Mouse (Mus musculus) liver, embryonic 14.5 days (tissue): ENCODE measurements around the gene Aimp2. TPM values are rescaled to one million over a fixed set of nuclear protein-coding genes. Genes with fewer than 3 reads are reported as not detected.

ENCODE experiments used
- ATAC-seq: fragments of 200-750 bp; cut with Nextera tagmentation; 2 replicates; pipeline ENCODE4 v1.8.0; 2017; ENCODE audit warnings: moderate number of reproducible peaks, mild to moderate bottlenecking, moderate library complexity; ENCODE audit not compliant: insufficient read depth
- DNase-seq, 3 experiments: peaks; one replicate each; pipeline ENCODE4 v3.0.0-alpha.2; 2012 to 2013; ENCODE audit warnings: low read depth in 3 of 3, low spot score in 3 of 3
- H3K27ac ChIP-seq: fragments of 300-500 bp; sonication (generic); 2 replicates; pipeline ENCODE4 v1.5.1; 2014; ENCODE audit warnings: moderate library complexity, mild to moderate bottlenecking, control low read depth, inconsistent platforms
- H3K27me3 ChIP-seq: fragments of 300-500 bp; sonication (generic); 2 replicates; pipeline ENCODE4 v1.6.1; 2014; ENCODE audit warnings: mild to moderate bottlenecking, low read length, moderate library complexity; ENCODE audit not compliant: control insufficient read depth, insufficient read depth
- H3K36me3 ChIP-seq: fragments of 300-500 bp; sonication (generic); replicated peaks from 2 replicates; pipeline ENCODE4 v1.6.1; 2014; ENCODE audit warnings: low read depth; ENCODE audit not compliant: control insufficient read depth, insufficient read depth
- H3K4me1 ChIP-seq, 2 experiments: fragments of 200-500 bp in 1 of 2; fragments of 300-500 bp in 1 of 2; sonication (generic) in 1 of 2; replicated peaks; 2 replicates each; pipeline ENCODE4 v1.6.1; 2012 to 2014; ENCODE audit warnings: antibody characterized with exemption in 1 of 2, inconsistent platforms in 1 of 2, low read length in 1 of 2; ENCODE audit not compliant: control insufficient read depth in 2 of 2, insufficient read depth in 2 of 2
- H3K4me2 ChIP-seq: fragments of 300-500 bp; sonication (generic); 2 replicates; pipeline ENCODE4 v1.6.1; 2014; ENCODE audit warnings: low read depth, mild to moderate bottlenecking, control low read depth, moderate library complexity
- H3K4me3 ChIP-seq, 2 experiments: fragments of 200-500 bp in 1 of 2; fragments of 300-500 bp in 1 of 2; sonication (generic) in 1 of 2; 2 replicates each; pipeline ENCODE4 v1.5.1; 2012 to 2014; ENCODE audit warnings: low read depth in 2 of 2, low read length in 2 of 2, mild to moderate bottlenecking in 2 of 2, control low read depth in 1 of 2, inconsistent platforms in 1 of 2, moderate library complexity in 1 of 2; ENCODE audit not compliant: insufficient read depth in 1 of 2
- H3K9ac ChIP-seq: fragments of 300-500 bp; sonication (generic); replicated peaks from 2 replicates; pipeline ENCODE4 v1.6.1; 2014; ENCODE audit warnings: mild to moderate bottlenecking, control low read depth, moderate library complexity
- H3K9me3 ChIP-seq: fragments of 300-500 bp; sonication (generic); 2 replicates; pipeline ENCODE4 v1.6.1; 2016; ENCODE audit warnings: low read length, mixed read lengths; ENCODE audit not compliant: control insufficient read depth
- CTCF ChIP-seq: IDR thresholded peaks from 2 replicates; pipeline ENCODE4 v1.5.1; 2016; ENCODE audit warnings: antibody characterized with exemption, low read depth, control low read depth
- EP300 ChIP-seq: IDR thresholded peaks from 2 replicates; pipeline ENCODE4 v1.6.1; 2016; ENCODE audit warnings: antibody characterized with exemption, low read depth
- WGBS: fragments of 180-500 bp; shearing (Covaris S2); extraction: QIAGEN DNeasy Blood & Tissue Kit; methylation state at CpG from one replicate; pipeline ENCODE4 v1.1.7; 2014; ENCODE audit not compliant: insufficient replicate concordance; 5-methylcytosine and 5-hydroxymethylcytosine counted together
- polyA plus RNA-seq, 2 experiments: library from polyadenylated mRNA; depleted of rRNA in 1 of 2; stranded (reverse) in 1 of 2; unstranded in 1 of 2; fragments of >200 nt; fragmentation: Nextera tagmentation in 1 of 2; extraction: Ambion mirVana in 1 of 2; gene quantifications; 2 replicates each; pipeline versions ENCODE4 v1.2.1 to v1.2.3; 2012 to 2014

Aimp2 gene
- polyA plus RNA-seq, 2 experiments: 44.6 to 45.6 TPM

- no peak overlapping the region for H3K27ac ChIP-seq
- 32% methylated on average over 4 of the region's 4 CpGs for WGBS
- H3K36me3 ChIP-seq: peaks cover 67% of the 10 kb centered on the region
- H3K9me3 ChIP-seq: no peaks in the 10 kb centered on the region
- H3K4me3 ChIP-seq: no peak overlapping the region
- H3K4me1 ChIP-seq: peaks cover 11 to 25% of the 10 kb centered on the region in 2 experiments
- no peak for TF ChIP-seq CTCF
- TF ChIP-seq EP300: peak; percentile 59; the same call in 1 of the 2 replicates
- peak in 2 of 3 experiments; percentile 30 to 43 for DNase-seq
- no peak overlapping the region for H3K4me2 ChIP-seq
- H3K27me3 ChIP-seq: no peaks in the 10 kb centered on the region
- ATAC-seq: peak; percentile 64
- H3K9ac ChIP-seq: no peak overlapping the region
Observed at GRCm38 (mm10) chr5:143903813-143904212, 5.8 kb downstream of the Aimp2 start.

GRCm38 (mm10) chr5:143902111-143902510 lies 7.5 kb downstream of the Aimp2 start:
- Histone ChIP-seq H3K4me2 (no peak overlapping the region), H3K27ac (no peak overlapping the region), H3K4me3 (no peak overlapping the region), H3K9ac (no peak overlapping the region), H3K36me3 (peaks cover 84% of the 10 kb centered on the region), H3K9me3 (no peaks in the 10 kb centered on the region), H3K27me3 (no peaks in the 10 kb centered on the region), H3K4me1 (peaks cover 0 to 15% of the 10 kb centered on the region in 2 experiments)
- TF ChIP-seq CTCF: no peak
- no peak for TF ChIP-seq EP300
- WGBS: 83% methylated on average over 3 of the region's 3 CpGs
- no peak for ATAC-seq
- DNase-seq: no peak

DNA sequence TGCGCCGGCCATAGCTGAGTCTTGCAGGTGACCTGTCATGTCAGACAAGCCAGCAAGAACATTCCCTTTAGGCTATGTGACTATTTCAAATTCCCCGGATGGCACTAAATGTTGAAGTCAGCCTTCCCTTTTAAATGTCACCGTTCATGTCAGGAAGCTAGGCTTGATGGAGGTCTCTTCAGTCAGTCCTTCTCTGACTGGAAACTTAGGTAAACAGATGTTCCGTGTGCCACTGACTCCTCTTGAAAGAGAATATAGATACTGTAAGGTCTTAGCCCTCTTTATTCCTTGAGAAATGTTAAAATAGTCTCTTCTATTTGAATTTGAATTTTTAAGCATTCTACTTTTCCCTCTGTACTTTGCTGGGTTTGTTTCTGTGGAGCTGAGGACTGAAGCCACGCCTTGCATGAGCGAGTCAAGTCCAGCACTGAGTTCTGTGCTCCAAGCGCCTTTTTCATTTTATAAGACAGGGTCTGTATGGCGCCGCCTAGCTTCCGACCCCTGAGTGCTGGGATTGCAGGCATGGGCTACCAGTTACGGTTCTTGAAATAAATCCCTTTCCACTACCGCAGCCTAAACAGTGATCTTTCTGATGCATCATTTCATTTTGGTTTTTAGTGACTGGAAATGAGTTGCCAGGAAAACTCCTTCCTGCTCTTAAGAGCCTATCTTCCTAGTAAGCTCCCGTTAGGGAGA lies 11.9 kb downstream of the Aimp2 start, which contains the start of gene Ankrd61:
Gene Ankrd61, minus strand, starts transcription at position 51 of the 696 bp plus-strand sequence.
- ATAC-seq: no peak
- Histone ChIP-seq H3K9me3 (no peaks in the 10 kb centered on the region), H3K27ac (no peak within 1 kb of the TSS), H3K4me2 (no peak within 1 kb of the TSS), H3K27me3 (no peaks in the 10 kb centered on the region), H3K4me1 (peaks cover 0 to 7% of the 10 kb centered on the region in 2 experiments; a peak in 2 of 4 replicates), H3K9ac (no peak within 1 kb of the TSS), H3K36me3 (peaks cover 96% of the 10 kb centered on the region), H3K4me3 (no peak within 1 kb of the TSS)
- WGBS: 91% methylated on average over 14 of the region's 14 CpGs
- 0 out of 2 replicates have a peak, but pooled peaks have one; percentile 18 for TF ChIP-seq CTCF
- no peak for TF ChIP-seq EP300
- no peak for DNase-seq

DNA sequence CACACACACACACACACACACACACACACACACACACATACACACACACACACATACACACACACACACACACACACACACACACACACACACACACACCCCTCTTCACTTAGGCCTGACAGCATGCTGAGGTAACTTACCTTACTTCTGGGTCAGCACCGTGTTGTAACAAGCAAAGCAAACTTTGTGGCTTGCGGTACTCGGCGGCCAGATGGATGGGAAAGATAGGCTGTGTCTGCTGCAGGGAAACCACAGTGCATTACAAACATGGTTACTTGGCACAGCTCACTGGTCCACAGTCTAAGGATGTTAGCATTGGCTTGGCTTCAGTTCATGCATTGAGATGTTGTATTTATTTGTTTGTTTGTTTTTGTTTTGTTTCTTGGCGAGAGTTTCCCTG lies 16.3 kb downstream of the Aimp2 start:
- H3K36me3 ChIP-seq: peaks cover 96% of the 10 kb centered on the region
- H3K9ac ChIP-seq: no peak overlapping the region
- H3K4me1 ChIP-seq: peaks cover 0 to 17% of the 10 kb centered on the region in 2 experiments; a peak in 3 of 4 replicates
- TF ChIP-seq EP300: no peak
- no peak for TF ChIP-seq CTCF
- H3K27ac ChIP-seq: no peak overlapping the region
- no peak overlapping the region for H3K4me2 ChIP-seq
- ATAC-seq: peak; percentile 61
- DNase-seq: peak; percentile 32 to 40 (median 37)
- H3K27me3 ChIP-seq: no peaks in the 10 kb centered on the region
- no peaks in the 10 kb centered on the region for H3K9me3 ChIP-seq
- WGBS: 25% methylated on average over 5 of the region's 5 CpGs
- H3K4me3 ChIP-seq: no peak overlapping the region

- Histone ChIP-seq H3K9ac (no peak overlapping the region), H3K9me3 (no peaks in the 10 kb centered on the region), H3K36me3 (peaks cover 96% of the 10 kb centered on the region), H3K27me3 (no peaks in the 10 kb centered on the region), H3K27ac (no peak overlapping the region), H3K4me2 (no peak overlapping the region), H3K4me1 (peaks cover 0 to 17% of the 10 kb centered on the region in 2 experiments; a peak in 3 of 4 replicates), H3K4me3 (no peak overlapping the region)
- ATAC-seq: peak; percentile 33; the same call in 1 of the 2 replicates
- TF ChIP-seq CTCF: peak; percentile 26; the same call in 1 of the 2 replicates
- no peak for TF ChIP-seq EP300
- WGBS: 53% methylated on average over 9 of the region's 9 CpGs
- DNase-seq: no peak
Observed at GRCm38 (mm10) chr5:143892255-143892886, 17.3 kb downstream of the Aimp2 start.
